Mouse (Mus musculus): ENCODE data around the gene Ptprm. TPM values are rescaled to one million over a fixed set of nuclear protein-coding genes. Genes with fewer than 3 reads are reported as not detected.

The Ptprm gene
- total RNA-seq, 2 experiments from 2014 or later, result 78.4 to 88.4 TPM

DNA sequence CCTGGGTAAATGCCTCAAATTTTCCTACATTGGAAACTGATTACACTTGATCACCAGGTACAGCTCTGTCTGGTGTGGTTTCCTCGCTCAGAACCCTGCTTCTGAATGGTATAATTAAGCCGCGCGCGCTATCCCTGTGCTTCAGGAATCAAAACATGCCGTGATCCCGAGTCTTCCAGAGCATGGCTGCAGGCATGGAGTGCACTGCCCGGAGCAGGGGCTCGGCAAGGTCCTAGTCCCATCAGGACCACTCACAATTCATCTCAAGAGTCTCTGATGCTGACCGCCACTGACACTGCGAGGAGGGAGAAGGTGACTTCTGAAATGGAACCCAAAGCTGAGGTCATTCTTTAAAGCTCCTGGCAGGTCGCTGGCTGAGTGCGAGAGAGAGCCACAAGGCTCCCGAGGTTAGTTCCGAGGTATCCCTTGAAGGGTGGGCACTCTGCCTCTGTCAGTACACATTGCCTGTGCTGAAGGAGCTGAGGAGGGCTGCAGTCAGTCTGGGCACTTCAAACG, 682.5 kb downstream of the Ptprm start:
- intact Hi-C loops (cut with DNase I), result no loop called here
- DNase-seq (ENCODE audit: low spot score), result no peak

- intact Hi-C loops (cut with DNase I), result no loop called here
- DNase-seq (ENCODE audit: low spot score), result no peak
Measured at GRCm38 (mm10) chr17:66671287-66671686, 683.0 kb downstream of the Ptprm start.

DNA sequence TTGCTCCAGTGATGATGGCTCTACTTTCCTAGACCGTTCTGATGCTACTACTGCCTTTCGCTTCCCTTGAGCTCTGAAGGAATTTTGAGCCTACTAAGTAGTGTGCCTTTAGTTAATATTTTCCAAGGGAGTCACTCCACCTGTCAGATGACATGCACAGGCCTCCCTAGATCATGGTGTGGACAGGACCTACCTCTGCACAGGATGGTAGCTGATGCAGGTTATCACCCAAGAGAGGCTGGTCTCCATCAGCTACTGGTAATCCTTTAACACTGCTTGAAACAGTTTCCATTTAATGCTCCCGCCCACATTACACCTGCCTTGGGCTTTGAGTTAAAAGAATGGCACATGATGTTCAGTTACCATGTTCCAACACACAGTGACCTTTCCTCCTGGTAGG, 688.5 kb downstream of the Ptprm start:
- intact Hi-C loops (cut with DNase I), result no loop called here
- DNase-seq (ENCODE audit: low spot score), result no peak

DNA sequence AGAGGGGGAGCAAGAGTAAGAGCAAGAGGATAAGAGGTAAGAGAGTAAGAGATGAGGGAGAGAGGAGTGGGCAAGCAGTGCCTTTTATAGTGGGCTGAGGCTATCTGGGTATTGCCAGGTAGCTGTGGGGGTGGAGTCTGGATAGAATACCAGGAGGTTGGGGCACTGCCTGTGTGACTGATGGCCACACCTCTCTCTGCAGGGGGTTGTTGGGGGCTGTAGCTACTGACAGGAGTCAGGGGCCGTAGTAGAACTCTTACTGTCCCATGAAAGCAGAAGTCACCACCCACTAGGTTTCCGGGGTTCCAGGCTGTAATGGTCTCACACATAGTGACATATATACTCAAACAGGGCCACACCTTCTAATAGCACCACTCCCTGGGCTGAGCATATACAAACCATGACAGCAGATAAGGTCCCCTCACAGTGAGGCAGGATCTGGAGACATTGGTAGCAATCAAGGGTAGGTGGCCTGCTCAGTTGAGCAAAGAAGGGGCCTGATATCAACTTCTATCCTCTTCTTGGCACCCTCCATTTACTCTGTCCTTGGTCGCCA, 689.0 kb downstream of the Ptprm start:
- intact Hi-C loops (cut with DNase I), result no loop called here
- no peak for DNase-seq (ENCODE audit: low spot score)

DNA sequence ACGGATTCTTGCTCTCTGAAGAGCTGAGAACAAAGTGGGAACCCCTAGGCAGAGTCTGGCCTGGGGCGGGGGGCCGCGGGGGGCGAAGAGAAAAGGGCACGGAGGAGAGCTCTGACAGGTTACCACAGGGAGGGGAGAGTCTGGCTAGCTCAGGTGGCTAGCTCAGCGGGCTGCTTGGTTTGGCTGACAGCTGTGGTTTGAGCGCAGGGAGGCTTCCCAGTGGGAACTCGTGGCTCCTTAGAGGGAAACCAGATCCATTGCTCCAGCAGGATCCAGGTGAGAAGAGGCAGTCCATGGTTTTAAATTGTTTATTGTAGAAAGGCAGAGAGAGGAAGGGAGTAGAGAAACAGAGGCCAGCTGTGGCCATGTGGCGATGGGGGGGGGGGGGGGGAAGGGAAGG, 689.5 kb downstream of the Ptprm start:
- no peak for DNase-seq (ENCODE audit: low spot score)
- intact Hi-C loops (cut with DNase I), result no loop called here

DNA sequence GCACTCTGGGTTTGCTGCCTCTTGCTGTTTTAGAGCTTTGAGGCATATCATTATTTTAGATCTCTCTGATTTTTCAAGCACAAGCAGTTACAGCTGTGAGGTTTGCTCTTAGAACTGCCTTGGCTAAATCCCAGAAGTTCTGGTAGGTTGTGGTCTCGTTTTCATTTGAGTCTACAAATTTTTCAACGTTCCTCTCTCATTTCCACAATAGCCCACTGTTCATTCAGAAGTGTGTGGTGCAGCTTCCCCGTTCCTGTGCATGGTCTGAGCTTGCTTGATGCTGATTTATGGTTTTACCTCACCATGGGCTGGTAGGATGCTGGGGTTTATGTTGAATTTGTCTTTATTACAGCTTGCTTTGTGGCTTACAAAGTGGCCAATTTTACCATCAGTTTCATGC, 695.0 kb downstream of the Ptprm start:
- no peak for DNase-seq (ENCODE audit: low spot score)
- intact Hi-C loops (cut with DNase I), result loop anchor here (1.0 kb wide), 1 partner anchor 8 kb away; no protein-coding TSS in a partner anchor

- intact Hi-C loops (cut with DNase I), result no loop called here
- DNase-seq (ENCODE audit: low spot score), result no peak
Measured at GRCm38 (mm10) chr17:66637951-66638722, 716.1 kb downstream of the Ptprm start.

DNA sequence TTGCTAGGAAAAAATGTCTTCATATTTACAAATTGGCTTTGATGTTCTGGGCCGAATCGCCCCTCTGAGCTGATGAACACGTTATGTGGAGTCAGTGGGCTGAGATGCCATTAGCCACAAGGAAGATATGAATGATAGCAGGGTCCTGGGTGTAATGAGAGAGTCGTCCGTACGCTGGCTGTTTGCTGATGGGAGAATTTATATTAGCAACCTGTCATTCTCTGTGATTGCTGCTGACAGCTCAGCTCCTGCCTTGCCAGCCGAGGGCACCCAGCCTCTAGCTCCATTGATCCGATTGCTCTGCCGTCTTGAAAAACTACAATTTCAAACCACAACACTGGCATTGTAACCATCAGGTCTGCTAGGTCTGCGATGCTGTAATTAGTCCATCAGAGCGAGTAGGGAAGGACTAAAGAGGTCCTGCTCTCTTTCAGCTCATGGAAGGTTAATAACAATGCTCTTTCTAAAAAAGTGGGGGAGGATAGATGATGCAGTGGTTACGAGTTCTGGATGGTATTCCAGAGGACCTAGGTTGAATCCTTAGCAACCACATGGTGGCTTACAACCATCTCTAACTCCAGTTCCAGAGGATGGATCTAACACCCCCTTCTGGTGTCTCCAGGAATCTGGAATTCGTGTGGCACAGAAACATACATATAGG, 734.1 kb downstream of the Ptprm start:
- intact Hi-C loops (cut with DNase I), result no loop called here

GRCm38 (mm10) chr17:66619255-66619826, 734.9 kb downstream of the Ptprm start:
- intact Hi-C loops (cut with DNase I), result no loop called here
- no peak for DNase-seq (ENCODE audit: low spot score)

More for the DNA sequence above, 734.1 kb downstream of the Ptprm start:
- no peak for DNase-seq (ENCODE audit: low spot score)

Small RNA genes within 50 kb of the gene (microRNA-seq; reads per million reads assigned to microRNA genes)
- 2.5 reads per million for gene Mir5709

Data from heart, postnatal 25 days (tissue).